Mouse (Mus musculus) liver, postnatal 0 days (tissue): ENCODE data around the gene Fam57b.

Experiments used
- CTCF ChIP-seq: sonication (generic); IDR thresholded peaks from 2 replicates; pipeline ENCODE4 v1.5.1; 2016; ENCODE audit warnings: antibody characterized with exemption, low read depth
- EP300 ChIP-seq: IDR thresholded peaks from 2 replicates; pipeline ENCODE4 v1.6.1; 2016; ENCODE audit warnings: antibody characterized with exemption, low read depth, mild to moderate bottlenecking

GRCm38 (mm10) chr7:126785056-126785455, 12.4 kb upstream of the Fam57b start:
- no peak for TF ChIP-seq CTCF
- no peak for TF ChIP-seq EP300
